Mouse (Mus musculus) activated CD4-positive, CD25-positive, alpha-beta regulatory T cell, adult 4 months (primary cell): ENCODE measurements around the gene Cmss1. TPM values are rescaled to one million over a fixed set of nuclear protein-coding genes. Genes with fewer than 3 reads are reported as not detected.

Experiments used
- ATAC-seq: one replicate; pipeline ENCODE4 v1.8.0; 2017
- polyA plus RNA-seq, 2 experiments: library from polyadenylated mRNA; unstranded; fragments of 100-300 nt; shearing (Covaris generic); gene quantifications; one replicate each; pipeline ENCODE4 v1.2.1; 2017

Gene Cmss1
- polyA plus RNA-seq, 2 experiments from 2014 or later = 25.5 to 33.1 TPM

DNA sequence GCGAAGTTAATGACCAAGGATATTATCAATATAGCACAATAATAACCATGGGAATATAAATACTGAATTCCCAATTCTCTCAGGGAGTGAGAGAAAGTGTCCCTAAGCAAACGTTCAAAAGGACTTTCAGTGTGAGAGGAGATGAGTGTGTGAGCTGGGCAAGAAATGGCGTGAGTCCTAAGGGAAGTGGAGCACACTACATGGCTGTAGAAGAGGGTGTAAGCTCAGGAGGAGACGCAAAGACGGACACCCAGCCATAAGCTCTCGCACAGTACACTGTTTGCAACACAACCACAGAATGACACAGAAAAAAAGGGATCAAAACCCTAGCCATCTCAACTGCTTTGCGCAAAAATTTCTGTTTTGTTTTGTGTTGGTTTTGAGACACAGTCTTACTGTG lies 93.1 kb downstream of the Cmss1 start:
- no peak for ATAC-seq

DNA sequence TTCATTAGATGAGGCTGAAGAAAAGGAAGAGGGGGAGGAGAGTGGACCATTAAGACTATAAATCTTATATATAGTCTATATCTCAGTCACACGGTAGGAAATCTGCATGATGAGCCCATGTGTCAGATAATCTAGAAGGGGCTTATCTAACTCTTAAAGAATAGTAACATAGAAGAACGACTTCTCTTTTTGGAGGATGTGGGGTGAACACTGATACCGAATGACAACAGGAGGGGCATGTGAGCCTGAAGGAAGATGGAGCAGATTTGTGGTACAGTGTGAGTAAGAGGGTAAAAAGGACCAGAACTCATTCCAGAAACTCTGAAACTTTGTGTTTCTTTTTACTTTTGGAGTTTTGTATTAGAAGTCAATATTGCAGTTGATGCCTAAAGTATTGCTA lies 97.6 kb downstream of the Cmss1 start:
- no peak for ATAC-seq

DNA sequence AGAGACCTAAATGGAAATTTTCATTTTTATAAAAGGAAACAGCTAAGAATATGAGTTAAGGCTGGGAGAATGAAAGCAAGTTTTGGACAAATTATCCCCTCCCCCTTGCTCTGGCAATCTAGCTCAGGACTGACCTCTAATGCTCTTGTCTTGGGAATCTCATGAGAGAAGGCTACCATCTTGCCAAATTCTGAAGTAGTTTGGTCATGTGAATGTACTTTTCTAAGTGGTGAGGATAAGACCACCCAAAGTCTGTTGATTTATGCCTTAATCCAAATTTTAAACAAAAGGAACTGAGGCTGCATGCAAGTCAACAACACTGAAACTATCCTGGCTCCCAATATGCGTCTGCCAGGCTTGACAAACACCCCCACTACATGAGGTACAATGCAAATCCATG lies 98.3 kb downstream of the Cmss1 start:
- no peak for ATAC-seq

DNA sequence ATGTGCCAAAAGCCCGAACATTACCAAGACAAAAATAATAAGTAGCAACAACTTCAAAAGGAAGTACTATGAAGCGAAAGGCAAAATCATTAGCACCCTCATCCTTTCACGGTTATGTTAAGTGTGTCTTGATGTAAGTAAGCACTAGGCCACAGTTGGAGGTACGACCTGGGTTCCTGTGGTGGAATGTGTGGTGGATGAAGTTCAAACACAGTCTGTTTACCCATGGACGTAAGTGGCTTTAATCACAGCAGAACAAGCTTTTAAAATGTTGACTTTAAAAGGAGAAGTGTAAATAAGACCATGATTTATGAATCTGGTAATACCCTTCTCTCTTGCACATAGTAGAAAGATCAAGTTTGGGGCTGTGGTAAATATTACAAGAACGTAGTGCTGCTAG lies 100.5 kb downstream of the Cmss1 start:
- ATAC-seq = no peak

DNA sequence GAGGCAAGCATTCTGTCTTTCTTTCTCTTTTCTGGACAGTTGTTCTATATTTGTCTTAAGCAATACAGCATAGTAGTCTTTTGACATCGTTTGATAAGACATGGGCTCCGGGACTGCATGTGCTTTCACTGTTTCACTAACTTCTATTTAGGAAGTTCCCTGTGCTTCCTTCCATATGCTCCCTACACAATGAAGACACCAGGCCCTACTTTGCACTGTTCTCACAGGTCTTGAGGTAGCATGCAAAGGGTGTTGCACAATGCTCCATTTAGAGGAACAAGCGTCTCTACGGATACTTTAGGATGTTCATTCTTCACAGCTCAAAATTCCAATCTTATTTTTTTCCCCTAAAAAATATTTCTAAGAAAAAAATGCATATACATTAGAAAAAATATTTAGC lies 101.9 kb downstream of the Cmss1 start:
- ATAC-seq = no peak

DNA sequence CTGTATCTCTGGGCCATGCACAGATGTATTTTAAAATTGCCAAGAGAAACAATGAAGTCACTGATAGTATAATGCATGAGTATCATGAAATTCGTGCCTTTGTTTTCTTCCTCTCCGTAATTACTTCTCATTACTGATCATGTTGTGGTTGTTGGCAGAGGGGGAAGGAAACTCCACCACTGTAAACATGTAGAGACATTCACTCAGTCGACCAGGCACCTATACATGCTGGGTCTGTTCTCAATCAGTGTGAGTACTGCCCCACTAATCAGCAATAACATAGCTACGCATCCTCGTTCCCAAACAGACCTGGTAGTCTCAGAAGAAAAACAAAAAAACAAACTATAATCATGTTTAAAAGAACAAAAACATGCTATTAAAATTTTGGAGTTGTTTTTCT lies 103.9 kb downstream of the Cmss1 start:
- ATAC-seq = no peak

DNA sequence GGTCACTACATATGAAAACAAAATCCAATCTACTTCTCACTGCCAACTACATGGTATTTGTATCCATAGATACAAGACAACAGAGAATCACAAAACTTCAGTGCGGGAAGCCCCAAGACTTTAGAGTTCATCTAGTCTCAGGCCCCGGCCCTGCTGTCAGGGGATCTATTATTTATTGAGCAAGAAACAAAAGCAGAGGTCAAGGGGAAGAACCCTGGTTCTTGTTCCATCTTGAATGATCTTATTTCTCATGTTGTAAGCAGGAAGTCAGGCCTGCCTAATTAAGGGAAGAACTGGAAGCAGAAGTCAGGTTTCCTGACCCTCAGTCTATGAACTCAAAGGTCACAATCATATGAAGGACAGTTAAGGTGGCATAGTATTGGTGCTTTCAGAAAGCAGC lies 104.4 kb downstream of the Cmss1 start:
- no peak for ATAC-seq

DNA sequence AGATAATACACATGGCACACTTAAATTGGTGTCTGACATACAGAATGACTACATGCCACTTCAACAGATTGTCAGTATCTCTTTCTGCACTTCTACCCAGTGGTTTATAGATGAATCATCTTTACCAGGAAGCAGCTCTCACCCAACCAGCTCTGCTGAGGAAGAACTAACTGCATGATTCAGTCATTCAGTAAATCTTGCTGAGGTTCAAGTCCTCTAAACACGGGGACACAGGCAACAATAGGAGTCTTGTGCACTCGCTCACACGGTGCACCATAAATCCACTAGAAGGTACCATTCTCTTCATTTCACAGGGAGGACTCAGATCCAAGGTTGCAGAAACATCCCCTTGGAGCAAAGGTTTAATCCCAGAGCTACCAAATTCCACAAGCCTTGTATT lies 105.8 kb downstream of the Cmss1 start:
- peak; percentile 45 for ATAC-seq

DNA sequence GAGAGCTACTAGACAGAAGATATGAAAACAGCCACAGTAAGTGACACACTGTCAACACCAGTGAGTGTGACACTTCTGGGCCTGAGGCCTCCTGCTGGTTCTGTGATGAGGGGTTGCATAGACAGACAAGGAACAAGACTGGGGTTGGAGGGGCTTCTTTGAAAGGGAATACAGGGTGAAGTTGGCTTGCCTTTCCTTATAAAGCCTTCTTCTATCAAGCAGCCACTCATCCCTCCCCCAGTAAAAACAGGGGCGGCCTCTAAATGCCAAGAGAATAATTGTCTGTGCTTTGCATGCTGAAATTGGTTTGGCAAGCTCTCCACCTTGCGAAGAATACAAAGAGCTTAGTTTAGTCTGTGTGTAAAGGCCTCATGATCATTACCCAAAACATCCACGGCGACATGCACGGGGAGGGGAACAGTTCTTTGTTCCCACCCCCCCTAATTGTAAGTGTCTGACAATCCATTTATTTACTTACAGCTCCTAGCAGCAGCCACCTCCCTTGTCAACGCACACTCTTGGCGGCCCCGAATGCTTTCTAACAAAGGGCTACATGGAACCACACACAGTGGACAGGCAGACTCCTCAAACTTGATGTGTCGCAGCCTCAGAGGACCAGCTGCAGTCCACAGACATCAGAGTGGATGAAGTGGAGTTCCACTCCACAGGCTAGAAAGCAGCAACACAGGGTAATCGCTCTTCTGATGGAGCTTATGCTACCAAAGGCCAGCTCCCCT lies 110.1 kb downstream of the Cmss1 start:
- ATAC-seq = no peak

DNA sequence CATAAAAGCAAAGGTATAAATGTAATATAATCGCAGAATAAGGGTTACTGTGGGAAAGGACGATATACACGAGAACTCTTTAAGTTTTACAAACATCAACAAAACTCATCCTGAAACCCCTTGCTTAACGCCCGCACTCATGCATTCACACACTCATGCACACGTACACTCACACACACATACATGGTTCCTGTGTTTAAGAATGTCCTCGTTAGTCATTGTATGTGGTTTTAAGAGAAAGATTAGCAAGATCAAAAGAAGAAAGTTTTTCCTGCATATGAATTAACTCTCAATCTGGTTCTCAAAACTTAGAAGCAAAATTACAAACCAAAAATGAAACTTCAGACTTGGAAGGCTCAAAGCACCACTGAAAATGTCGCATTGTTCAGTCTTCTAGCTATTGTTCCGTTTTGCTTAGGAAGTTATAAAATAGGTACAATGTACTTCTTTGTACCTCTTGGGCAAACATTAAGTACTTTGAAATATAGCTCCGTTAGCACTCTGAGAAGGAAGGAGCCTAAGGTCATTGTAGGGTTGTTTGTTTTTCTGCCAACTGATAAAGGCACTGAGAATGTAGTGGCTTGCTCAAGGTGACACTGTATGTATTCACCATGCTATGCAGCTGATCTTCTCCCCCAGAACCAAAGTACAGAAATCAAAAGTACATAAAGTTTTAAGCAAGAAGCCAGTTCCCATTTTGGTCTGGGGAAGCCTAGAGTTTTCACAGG lies 111.0 kb downstream of the Cmss1 start:
- ATAC-seq = peak; percentile 75

DNA sequence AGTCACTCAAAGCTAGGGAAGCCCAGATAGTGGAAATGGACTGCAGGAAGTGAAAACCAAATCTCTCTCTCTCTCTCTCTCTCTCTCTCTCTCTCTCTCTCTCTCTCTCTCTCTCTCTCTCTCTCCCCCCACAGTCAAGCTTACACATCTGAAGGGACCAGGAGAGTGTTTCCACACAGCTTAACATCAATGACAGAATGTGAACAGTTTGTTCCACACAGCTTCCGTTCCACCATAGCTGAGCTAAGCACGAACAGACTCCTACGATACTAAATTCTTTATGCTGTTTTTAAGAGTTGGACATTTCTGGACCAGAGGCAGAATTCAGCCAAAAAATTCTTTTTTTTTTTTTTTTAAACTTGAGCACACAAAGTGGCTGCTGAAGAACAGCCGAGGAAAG lies 114.8 kb downstream of the Cmss1 start:
- ATAC-seq = peak; percentile 43

DNA sequence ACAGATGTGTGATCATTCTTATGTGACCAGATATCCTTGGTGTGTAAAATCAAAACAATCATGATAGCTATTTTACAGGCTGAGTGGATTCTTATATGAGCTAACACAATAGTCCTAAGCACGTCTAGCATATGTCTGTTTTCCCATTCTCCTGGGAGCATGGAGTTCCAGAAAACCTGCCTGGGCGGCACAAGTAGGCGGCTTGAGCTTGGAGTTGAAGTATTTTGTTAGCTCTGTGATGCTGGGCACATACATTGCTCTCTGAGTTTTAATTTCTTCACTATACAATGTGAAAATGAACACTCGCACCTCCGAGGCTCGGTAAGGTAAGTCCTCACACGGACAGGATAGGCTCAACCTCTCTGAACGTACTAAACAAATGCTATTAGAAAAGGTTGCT lies 116.0 kb downstream of the Cmss1 start:
- no peak for ATAC-seq

DNA sequence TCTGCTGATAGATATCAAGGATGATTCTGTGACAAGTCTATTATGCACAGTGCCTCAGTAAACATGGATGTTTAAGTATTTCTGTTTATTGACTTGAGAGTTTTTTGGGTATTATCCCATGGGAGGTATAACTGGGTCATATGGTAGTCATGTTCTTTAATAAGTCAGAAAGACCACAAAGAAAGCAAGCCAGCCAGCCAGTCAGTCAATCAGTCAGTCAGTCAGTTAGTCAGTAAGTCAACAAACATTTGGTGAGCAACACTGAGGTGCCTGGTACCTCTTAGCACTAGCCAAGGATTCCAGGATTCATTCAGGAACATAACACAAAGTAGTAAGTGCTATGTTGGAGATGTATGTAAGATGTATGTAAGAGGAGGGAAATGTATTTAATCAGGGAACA lies 118.0 kb downstream of the Cmss1 start:
- ATAC-seq = no peak

DNA sequence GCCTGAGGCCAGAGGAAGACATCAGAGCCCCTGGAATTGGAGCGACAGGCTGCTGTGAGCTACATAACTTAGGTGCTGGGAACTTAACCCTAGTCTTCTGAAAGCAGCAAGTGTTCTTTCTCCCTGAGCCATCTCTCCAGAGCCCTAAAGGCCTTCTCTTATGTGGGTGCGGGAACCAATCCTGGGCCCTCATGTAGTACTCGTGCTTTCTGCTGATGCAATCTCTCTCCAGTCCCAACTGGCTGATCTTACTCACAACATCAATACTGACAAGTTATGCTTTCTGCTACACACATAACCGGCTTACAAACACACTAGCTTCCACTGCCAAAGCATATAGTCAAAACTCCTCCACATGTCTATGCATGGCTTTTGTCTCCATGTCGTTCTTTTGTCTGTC lies 120.4 kb downstream of the Cmss1 start:
- no peak for ATAC-seq

DNA sequence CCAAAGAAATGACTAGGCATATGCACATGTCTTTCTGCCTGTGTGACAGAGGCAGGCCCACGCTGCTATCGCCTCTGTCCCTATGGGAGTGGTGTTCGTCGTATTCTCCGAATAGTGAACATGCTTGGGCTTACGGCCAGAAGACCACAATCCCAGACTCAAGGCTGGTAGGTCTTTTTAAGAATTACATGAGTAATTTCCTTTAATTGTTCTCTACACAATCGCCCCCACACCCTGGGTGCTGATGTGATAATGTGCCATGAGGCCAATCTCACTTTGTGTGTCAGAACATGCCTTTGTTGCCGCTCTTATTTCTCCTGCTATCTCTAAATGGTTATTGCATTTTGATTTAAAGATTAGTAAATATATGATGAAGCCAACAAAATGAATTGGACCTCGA lies 121.4 kb downstream of the Cmss1 start:
- no peak for ATAC-seq

DNA sequence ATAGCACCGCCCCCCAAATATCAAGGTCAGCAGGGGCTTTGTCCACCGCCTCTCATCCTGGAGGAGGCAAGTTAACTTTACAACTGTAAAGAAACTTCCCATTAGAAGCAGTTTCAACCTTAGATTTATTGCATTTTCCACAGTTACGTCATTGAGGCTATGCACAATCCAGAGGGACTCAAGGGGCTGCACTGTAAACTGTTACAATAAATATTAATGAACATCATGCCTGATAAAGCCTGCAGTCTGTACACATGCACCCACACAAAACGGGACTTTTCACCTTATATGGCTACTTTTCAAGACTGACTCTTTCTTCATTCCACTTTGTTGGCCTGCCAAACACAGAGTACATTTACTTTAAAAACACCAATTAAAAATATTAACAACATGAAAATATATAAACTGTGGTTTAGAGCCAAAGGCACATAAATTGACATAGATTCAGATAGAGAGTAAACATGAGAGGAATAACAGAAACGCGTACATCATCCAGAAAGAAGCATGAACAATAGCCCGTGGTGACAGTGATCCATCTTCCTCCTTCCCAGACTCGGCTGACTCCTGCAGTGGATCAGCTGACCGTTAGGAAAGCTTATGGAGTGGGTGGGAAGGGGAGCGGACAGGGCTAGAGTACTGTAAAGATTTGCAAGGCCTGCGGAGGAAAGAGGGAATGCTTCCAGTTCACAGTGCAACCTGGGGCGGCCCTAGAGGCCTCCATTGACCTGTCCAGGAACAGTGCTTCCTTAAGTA lies 122.4 kb downstream of the Cmss1 start:
- ATAC-seq = no peak

DNA sequence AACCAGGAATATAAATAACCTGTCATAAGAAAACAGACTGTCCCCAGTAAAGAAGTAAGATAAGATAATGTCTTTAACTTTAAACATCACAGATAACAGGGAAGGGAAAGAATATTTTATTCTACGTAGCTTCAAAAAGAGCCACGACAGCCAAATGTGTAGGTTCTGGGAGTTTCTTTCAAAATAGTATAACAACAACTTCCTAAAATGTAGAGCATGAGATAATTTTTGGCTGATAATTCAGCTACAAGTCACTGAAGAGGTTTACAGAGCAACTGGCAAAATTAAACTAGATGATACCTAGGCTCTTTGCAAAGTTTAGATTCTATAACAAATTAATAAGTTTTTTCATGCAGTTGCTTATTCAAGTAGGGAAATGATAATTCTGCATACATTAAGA lies 123.2 kb downstream of the Cmss1 start:
- ATAC-seq = no peak

DNA sequence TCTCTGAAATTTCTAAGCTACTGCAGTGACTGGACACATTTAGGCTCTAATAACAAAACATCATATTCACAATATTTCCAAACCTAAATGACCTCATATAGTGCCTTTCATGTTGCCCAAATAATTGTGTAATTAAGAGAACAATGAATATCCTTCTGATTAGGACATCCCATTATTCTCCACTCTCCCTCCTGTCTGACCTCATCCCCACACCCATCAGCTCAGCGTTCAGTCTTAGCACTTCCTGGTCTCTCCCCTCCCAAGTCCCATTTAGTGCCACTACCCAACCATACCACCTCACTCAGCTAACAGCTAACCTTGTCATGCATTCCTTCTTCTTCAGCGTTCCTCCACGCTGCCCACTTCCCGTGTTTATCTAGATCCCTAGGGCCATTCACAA lies 123.8 kb downstream of the Cmss1 start:
- ATAC-seq = no peak

DNA sequence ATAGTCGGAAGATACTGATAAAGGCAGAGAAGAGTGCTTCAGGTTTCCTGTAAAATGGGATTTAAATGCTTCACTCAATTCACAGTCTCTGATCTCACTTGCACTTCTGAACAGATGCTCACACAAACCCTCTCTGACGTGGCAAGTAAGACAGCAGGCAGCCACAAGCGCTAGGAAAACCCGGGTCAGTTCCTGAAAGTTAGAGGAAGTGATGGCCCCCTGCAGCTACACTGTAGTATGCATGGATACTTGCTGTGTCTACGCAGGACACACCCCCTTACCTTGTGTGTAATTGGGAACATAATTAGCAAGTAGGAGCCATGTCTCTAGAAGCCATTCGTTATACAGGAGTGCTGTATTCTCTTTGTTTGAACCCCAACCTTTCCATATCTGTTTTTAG lies 124.4 kb downstream of the Cmss1 start:
- no peak for ATAC-seq

DNA sequence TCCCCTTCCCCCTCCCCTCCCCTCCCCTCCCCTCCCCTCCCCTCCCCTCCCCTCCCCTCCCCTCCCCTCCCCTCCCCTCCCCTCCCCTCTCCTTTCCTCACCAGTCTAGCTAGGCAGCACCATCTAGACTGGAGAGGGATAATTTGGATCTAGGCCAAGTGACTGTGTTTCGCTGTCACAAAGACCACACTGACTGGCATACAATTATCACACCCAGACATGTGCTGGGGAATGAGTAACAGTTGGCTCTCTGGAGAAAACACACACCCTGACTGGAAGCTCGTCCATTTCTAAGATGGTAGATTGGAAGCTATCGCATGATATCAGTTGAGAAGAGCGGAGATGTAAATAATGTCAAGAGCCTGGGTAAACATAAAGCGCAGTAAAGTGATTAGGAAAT lies 126.9 kb downstream of the Cmss1 start:
- no peak for ATAC-seq

DNA sequence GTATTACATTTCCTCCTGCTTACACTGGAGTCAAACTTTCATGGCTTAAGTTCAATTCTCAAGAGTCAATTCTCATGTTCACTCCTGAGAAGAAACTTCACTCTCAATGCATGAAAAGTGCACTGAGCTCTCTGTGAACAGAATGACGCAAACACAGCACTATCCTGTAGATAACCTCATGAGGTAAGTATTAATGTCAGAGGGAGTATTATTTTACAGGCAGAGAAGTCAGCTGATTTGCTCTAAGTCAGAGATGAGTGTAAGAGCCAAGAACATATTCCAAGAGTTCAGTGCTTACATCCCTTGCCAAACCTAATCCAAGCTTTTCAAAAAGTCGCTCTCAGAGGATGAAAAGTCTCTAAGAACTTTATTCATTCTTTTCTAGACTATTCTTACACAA lies 128.2 kb downstream of the Cmss1 start:
- no peak for ATAC-seq

DNA sequence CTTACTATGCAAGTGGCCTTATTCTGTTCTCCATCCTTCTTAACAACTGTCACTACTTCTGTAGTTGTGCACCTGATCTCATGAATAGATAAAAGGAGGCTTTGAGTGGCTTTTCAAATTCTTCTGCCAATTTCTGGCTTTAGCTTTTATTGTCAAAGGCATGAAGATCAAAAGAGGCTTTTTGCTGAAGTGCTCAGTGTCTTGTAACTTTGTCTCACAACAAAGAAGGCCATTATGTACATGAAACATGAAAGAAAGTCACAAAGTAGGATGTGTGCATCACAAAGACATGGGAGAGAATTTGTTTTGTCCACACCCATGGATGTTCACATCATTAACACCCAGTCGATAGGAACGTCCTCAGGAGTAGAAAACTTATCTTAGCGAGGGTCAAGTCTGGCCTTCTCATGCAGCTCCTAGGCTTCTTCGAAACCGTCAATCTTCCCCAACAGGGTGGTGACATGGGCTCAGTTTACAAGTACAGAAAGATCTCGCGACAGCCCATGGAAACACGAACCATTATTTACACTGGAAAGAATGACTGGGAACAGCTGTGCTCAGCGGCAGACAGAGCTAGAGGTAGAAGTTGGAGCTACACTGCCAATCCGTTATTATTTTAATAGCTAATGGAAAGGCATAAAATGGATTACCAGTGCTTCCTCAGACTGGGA lies 133.1 kb downstream of the Cmss1 start:
- no peak for ATAC-seq

DNA sequence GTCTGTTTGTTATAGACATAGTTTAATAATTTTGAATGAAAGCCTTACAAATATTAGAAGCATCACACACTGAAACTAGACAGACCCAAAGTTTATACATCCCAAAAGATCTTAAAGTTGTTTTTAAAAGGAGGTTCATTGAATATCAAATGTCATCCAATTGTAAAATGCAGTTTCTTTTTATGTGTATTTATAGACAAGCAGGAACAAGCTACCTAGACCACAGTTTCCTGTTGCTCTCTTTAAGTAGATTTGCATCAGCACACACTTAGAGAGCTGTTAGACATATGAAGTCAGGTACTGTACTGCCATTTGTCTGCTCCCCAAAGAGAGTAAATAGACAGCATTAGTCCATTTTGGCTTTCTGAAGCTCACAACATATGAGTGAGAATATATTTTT lies 135.6 kb downstream of the Cmss1 start:
- ATAC-seq = peak; percentile 98
